Mouse (Mus musculus): ENCODE measurements around the gene Ulk4.
"Not testable (repeated sequence)": the region's sequence is repeated elsewhere in the genome, so short reads cannot be mapped to it uniquely, and the experiment has no call there.

Ulk4 gene

GRCm38 (mm10) chr9:121249805-121250204 lies 27.2 kb downstream of the Ulk4 start:
- no peak for DNase-seq

GRCm38 (mm10) chr9:121247956-121248775 lies 28.8 kb downstream of the Ulk4 start:
- DNase-seq = peak; percentile 87

GRCm38 (mm10) chr9:121247047-121247446 lies 29.9 kb downstream of the Ulk4 start:
- no peak for DNase-seq

- DNase-seq = no peak
Observed at GRCm38 (mm10) chr9:121242331-121242730, 34.7 kb downstream of the Ulk4 start.

GRCm38 (mm10) chr9:121241806-121242205 lies 35.2 kb downstream of the Ulk4 start:
- no peak for DNase-seq

- no peak for DNase-seq
Observed at GRCm38 (mm10) chr9:121241366-121241765, 35.6 kb downstream of the Ulk4 start.

- peak; percentile 77 for DNase-seq
Observed at GRCm38 (mm10) chr9:121240242-121240641, 36.8 kb downstream of the Ulk4 start.

GRCm38 (mm10) chr9:121239571-121239970 lies 37.4 kb downstream of the Ulk4 start:
- no peak for DNase-seq

- no peak for DNase-seq
Observed at GRCm38 (mm10) chr9:121218636-121219035, 58.4 kb downstream of the Ulk4 start.

- DNase-seq = no peak
Observed at GRCm38 (mm10) chr9:121218230-121218629, 58.8 kb downstream of the Ulk4 start.

GRCm38 (mm10) chr9:121217742-121218141 lies 59.3 kb downstream of the Ulk4 start:
- DNase-seq = no peak

GRCm38 (mm10) chr9:121216536-121217320 lies 60.3 kb downstream of the Ulk4 start:
- no peak for DNase-seq

- DNase-seq = peak; percentile 80
Observed at GRCm38 (mm10) chr9:121215349-121216000, 61.5 kb downstream of the Ulk4 start.

GRCm38 (mm10) chr9:121212322-121212721 lies 64.7 kb downstream of the Ulk4 start:
- DNase-seq = no peak

GRCm38 (mm10) chr9:121205046-121205445 lies 72.0 kb downstream of the Ulk4 start:
- no peak for DNase-seq

- no peak for DNase-seq
Observed at GRCm38 (mm10) chr9:121204149-121204800, 72.7 kb downstream of the Ulk4 start.

- DNase-seq = no peak
Observed at GRCm38 (mm10) chr9:121203686-121204085, 73.3 kb downstream of the Ulk4 start.

- DNase-seq = not testable (repeated sequence)
Observed at GRCm38 (mm10) chr9:121199146-121199685, 77.8 kb downstream of the Ulk4 start.

GRCm38 (mm10) chr9:121196473-121196872 lies 80.5 kb downstream of the Ulk4 start:
- DNase-seq = no peak

GRCm38 (mm10) chr9:121195106-121195505 lies 81.9 kb downstream of the Ulk4 start:
- DNase-seq = no peak

GRCm38 (mm10) chr9:121192601-121193370 lies 84.2 kb downstream of the Ulk4 start:
- no peak for DNase-seq

GRCm38 (mm10) chr9:121187811-121188210 lies 89.2 kb downstream of the Ulk4 start:
- DNase-seq = no peak

All from retina, postnatal 1 day (tissue).